Mouse (Mus musculus) adrenal gland, adult (tissue): ENCODE results near the gene Snrnp200.
A peak's percentile ranks its signal among the peaks of the same experiment; 100 is the strongest.
"Not testable (repeated sequence)": the region's sequence is repeated elsewhere in the genome, so short reads cannot be mapped to it uniquely, and the experiment has no call there.

Experiments used
- DNase-seq, 2 experiments: peaks; one replicate each; pipeline ENCODE4 v3.0.0; 2022 to 2023; ENCODE audit warnings: low spot score in 1 of 2; ENCODE audit not compliant: inconsistent age in 2 of 2

Gene Snrnp200

DNA sequence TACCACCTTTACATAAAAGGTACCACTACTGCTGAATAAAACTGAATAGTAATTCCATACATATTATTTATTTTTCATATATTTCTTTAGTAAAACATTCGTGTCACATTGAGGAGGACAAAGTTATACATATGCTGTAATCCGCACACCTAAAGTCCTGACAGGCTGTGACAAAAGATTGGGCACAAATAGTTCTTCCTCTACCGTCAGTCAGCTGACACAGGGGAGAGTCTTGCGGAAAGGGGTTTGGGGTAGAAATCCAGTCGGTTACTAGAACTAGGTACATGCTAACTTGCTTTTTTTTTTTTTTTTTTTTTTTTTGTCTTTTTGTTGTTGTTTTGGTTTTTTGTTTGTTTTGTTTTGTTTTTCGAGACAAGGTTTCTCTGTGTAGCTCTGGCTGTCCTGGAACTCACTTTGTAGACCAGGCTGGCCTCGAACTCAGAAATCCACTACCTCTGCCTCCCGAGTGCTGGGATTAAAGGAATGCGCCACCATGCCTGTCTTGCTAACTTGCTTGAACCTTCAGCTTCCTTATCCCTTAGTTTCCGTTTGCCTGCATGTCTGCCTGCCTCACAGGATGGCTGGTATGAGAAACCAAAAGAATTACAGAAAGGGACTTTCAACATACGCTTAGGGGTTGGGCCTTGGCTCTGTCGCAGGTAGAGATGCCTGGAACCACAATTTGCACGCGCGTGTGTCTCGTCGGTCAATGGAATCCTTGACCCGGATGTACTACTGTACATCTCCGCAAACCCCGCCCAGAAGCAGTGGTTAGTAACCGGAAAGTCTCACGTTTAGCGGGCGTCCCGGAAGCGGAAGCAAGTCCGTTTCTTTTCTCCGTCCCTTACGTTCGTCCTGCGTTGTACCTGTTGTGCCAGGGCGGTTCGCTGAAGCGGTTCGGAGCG is at the start of gene Snrnp200, which contains the start of gene 1810024B03Rik:
Gene Snrnp200 (plus strand): TSS at position 840 of the 905 bp plus-strand sequence.
Gene 1810024B03Rik (minus strand): TSS at position 734 of the 905 bp plus-strand sequence.
- peak; percentile 95 to 98 for DNase-seq

DNA sequence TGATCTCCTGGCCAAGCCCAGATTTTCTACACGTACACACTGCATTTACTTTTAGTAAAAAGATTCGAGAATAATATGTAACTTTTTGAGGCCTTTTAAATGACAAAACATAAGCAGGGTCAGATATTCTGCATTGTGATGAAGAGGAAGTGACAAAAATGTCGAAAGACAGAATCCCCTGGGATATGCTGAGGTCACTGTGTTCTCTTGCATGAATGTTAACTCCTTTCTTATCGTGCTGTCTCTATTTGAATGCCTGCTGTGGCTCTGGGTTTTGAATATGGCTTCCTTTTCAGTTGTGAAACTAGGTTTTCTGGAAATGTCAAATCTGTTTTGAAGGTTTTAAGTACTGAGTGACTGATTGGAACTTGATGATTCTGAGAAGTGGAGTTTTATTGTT is 42.5 kb upstream of the Snrnp200 start:
- DNase-seq = no peak

DNA sequence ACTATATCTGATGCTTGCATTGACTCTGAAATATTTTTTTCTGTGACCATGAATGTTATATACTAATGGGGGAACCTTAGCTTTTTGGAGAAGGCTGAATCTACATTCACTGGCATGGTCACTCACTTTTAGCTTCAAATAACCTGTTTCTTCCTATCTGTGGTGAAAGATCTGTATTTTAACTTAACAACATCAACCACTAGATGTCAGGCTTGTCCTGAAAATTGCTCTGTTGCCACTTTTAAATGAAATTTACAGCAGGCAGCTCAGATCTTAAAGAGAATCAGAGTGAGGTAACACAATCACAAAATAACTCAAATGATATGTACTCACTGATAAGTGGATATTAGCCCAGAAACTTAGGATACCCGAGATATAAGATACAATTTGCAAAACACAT is 41.9 kb upstream of the Snrnp200 start:
- peak in 1 of 2 experiments; percentile 76 for DNase-seq

DNA sequence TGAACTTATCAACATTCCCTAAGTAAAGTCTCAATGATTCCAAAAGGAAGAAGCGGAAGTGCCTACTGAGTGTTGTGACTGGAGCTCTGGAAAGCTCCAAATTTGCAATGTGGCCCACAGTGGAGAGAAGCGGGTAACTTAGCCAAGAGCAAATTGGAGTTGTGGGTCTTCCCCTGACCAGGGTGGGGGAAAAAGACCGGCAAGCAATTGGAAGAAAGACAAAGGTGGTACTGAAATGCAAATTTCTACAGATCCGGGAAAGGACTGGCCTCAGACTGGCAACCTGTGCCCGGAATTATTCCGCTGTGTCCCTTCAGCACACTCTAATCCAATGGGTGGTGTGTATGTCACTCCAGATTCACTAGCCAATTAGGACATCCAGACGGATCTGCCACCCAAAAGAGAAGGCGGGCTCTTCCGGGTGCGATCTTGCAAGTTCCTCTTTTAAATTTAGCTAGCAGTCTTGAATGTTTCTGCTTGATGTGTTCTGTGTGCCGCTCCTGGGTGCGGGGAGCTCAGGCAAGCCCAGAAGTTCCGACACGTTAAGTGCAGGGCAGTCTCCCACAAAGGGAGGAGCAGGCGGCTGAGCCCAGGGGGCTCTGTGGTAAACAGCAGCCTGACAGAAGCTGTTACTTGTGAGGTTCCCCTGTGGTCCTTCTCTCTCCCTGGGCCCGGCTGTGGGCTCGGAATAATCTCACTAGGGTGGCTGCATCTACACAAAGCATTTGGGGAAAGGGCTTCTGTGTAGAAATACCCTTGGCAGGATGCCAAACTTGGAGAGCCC is 25.4 kb upstream of the Snrnp200 start:
- DNase-seq = peak; percentile 85 to 95

DNA sequence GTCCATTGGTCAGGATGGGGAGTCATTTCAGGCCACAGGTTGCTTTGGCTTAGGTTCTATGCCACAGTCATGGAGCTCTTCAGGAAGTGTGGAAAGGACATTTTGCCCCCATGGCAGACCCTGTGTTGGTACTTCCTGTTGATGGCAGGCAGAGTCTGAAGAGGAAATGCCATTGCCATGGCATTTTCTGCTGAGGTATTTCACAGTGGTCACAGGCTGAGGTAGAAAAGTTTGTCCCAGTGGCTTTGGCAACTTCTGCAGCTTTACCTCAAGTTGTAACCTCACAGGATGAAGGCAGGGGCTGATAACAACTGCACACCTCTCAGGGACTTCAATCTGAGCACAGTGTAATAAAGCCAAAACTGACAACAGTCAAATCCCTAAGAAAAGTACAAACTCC is 18.6 kb upstream of the Snrnp200 start:
- DNase-seq = no peak

DNA sequence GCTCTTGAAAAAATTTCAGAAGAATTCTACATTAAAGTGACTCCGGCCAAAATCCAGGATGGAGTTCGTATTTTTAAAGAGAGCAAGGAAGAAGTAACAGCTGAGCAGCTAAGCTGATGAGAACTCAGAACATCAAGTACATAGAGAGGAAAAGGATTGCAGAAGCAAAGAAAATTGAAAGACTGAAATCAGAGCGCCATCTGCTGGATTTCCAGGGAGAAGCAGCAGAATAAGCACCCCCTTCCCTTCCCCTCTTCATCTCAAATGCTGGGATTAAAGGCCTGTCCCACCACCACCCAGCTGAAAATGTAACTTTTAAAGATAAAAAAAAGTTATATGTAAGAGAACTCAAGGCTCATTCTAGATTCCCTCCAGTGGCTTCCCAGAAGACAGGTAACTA is 3.3 kb upstream of the Snrnp200 start:
- peak; percentile 38 to 87 for DNase-seq

DNA sequence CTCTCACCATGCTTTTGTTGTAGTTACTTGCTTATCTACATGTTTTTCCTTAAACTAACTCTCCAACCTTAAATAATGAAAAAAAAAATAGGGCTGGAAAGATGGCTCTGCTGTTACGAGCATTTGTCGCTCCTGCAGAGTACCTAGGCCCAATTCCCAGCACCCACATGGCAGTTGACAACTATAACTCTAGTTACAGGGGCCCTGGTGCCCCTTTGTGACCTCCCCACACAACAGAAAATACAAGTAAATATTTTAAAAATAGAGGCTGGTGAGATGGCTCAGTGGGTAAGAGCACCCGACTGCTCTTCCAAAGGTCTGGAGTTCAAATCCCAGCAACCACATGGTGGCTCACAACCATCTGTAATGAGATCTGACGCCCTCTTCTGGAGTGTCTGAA is 2.2 kb upstream of the Snrnp200 start:
- not testable (repeated sequence) for DNase-seq

DNA sequence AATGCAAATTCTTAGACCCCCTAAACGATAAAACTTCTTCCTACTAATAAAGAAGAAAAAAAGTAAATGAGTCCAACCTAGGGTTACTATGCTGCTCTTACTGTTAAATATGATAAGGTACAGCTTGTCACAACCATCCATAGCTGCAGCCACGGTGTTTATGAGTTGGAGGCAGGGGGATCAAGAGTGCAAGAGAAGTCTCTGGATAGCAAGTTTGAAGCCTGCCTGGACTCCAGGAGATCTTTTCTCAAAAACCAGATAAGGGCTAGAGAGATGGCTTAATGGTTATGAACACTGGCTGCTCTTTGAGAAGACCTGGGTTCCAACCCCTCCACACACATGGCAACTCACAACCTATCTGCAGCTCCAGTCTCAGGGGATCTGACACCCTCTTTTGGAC is 1.3 kb upstream of the Snrnp200 start:
- DNase-seq = no peak

DNA sequence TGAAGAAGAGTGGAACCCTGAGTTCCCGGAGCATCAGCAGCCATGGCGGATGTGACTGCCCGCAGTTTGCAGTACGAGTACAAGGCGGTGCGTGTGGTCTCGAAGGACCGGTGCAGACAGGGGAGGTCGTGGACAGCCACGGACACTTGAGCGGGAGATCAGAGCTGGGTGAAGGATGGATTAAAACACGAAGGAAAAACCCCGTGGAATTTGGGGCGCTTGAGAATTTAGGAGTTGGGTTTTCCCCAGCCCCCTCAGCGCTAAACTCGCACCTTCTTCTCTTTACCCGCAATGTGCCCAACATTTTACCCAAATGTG is 225 bp downstream of the Snrnp200 start:
- no peak for DNase-seq

DNA sequence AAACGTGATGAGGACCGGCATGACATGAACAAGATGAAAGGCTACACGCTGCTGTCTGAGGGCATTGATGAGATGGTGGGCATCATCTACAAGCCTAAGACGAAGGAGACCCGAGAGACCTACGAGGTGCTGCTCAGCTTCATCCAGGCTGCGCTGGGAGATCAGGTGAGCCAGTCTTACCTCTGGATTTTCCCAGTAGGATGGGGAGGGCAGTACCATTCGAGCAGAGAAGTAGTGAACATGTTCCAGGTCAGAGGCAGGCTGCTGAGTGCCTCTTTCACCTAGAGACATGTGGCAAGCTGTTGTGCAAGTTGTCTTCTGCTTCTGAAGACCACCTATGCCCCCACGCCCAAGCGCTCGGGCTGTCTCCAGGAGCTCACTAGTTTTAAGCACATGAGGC is 2.5 kb downstream of the Snrnp200 start:
- DNase-seq = no peak

DNA sequence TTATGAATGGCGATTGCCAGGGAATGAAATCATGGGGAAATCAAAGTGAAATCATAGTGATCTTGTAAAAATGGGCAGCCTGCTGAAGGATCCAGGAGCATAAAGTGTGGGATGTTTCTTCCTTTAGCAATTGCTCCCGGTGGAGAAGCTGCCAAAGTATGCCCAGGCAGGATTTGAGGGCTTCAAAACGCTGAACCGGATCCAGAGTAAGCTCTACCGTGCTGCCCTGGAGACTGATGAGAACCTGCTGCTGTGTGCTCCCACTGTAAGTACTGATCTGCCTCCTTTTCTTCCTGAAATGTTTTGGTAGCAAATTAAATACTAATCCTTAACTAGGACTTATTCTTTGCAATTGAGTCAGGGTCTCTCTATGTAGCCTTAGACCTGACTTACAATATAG is 9.6 kb downstream of the Snrnp200 start:
- no peak for DNase-seq

DNA sequence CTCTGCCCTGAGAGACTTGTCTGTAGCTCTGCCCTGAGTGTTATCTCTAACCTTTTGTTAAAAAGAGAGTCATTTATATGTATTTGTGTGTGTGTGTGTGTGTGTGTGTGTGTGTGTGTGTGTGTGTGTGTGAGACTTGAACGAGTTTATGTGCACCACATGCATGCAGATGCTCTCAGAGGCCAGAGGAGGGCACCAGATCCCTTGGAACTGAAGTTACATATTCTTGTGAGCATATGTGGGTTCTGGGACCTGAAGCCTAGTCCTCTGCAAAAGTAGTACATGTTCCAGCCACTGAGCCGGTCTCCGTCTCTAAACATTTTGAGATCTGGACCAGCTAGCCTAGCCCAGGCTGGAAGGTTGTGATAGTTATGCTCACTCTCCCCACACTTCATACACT is 17.1 kb downstream of the Snrnp200 start:
- DNase-seq = no peak

DNA sequence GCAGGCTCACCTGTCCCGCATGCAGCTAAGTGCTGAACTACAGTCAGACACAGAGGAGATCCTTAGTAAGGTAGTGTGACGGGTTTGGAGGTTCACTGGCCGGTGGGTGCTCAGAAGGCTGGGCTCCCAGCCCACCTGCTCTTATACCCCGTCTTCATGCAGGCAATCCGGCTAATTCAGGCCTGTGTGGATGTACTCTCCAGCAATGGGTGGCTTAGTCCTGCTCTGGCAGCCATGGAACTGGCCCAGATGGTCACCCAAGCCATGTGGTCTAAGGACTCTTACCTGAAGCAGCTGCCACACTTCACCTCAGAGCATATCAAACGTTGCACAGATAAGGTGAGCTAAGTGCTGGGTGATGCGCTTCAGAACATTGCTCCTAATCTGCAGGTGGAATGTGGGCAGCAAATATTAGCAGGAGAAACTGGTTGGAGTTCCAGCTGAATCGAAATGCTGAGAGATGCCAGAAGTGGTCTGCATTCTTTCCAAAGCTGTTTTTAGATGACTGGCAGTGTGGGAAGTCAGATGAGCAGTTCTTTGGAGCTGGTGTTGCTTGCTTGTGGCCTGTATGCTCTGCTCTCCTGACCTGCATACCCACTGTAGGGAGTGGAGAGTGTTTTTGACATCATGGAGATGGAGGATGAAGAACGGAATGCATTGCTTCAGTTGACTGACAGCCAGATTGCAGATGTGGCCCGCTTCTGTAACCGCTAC is 29.9 kb downstream of the Snrnp200 start:
- DNase-seq = no peak

DNA sequence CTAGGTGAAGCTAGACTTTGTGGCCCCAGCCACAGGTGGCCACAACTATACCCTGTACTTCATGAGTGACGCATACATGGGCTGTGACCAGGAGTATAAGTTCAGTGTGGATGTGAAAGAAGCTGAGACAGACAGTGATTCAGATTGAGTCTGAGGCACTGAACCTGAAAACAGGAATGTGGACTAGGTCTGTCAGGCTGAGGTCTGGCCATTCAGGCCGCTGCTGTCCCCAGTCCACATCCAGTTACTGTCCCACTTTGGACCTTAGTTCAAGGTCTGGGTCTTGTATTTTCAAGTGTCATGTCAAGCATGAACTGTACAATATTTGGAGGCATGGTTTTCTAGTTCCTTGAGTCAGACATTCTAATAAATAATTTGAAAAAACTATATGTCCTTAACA is 31.9 kb downstream of the Snrnp200 start:
- peak in 1 of 2 experiments; percentile 46 for DNase-seq

DNA sequence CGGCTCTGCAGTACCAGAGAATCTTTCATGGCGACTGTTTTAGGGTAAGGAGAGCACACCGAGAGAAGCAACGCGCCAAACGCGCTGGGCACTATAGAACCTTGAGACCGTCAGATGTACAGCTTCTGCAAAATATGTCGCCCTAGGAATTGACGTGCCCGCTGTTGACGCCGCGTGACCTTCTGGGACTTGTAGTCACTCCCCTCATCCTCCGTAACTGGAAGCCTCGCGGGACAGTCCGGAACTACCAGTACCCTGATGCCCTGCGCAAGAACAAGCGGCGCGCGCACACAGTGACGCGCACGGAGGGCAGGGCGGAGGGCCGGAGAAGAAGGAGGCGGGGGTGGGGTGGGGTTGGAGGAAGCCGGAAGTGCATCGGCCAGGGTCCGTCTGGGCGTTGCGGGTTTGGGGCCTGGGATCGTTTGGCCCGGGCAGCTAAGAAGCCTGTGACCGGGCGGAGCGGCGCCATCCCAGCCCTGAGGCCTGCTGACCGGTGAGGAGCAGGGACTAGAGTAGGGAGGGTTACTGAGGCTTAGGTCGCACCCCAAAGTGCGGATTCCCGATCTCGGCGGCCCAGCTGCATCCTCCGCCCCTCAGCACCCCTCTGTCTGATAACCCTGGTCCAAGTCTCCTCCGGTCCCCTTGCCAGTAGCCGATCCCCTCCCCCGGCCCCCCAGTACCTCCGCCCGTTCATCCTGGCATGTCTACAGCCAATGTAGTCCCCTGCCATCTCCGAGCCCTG is 39.6 kb downstream of the Snrnp200 start, which contains the start of the genes Ciao1 and Tmem127:
Gene Ciao1 (minus strand): TSS at position 225 of the 742 bp plus-strand sequence.
Gene Tmem127 (plus strand): TSS at position 317 of the 742 bp plus-strand sequence.
- peak; percentile 98 for DNase-seq

DNA sequence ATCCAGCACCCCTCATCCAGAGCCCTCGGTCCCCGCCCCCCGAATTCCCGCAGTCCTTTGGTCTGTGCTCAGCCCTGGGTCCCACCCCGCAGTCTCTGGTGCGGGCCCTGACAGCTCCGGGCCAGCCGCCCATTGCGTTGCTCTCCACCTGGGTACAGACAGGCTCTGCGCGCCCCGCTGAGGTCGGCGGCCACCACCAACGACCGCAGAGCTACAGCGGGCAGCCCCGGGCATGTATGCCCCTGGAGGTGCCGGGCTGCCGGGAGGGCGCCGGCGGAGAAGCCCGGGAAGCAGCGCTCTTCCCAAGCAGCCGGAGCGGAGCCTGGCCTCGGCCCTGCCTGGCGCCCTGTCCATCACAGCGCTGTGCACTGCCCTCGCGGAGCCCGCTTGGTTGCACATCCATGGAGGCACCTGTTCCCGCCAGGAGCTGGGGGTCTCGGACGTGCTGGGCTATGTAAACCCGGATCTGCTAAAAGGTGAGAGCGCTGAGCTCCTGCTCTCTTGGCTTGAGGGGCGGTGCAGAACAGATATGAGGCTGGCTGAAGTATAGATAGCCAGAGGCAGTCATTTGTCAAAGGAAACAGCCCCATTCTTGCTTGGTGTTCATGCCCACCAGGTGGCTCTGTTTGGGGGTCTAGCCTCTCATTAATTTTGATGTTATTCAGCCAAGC is 40.3 kb downstream of the Snrnp200 start:
- DNase-seq = peak; percentile 69 to 83

DNA sequence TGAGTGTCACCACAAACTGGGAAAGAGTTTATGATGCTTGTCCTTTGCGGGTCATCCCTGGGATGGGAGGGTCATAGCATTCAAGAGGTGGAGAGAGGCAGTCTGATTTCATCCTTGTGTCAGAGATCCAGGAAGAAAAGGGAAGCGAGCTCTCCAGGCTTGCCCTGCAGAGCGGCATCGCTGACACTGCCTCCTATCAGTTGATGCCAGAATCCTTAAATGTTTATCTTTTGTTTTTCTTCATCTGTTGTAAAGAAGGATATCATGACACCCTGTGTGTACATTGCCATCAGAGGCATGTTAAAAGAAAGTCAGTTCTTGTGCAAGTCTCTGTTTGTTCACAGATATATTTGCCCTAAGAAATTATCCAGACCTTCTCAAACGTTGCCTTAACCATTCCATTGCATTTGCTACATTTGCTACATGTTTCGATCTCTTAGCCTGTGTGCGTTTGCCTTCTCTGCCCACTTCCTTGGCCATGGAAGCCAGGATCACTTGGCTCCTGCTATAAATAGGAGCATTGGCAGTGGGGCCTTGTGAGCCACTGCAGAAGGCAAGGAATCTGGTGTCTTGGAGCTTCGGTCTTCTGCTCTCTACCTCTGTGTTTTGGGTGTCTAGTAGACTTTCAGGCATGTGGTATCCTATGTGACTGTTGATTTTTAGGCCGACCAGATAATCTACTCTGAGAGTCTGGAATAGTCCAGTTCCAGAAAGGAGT is 42.3 kb downstream of the Snrnp200 start:
- DNase-seq = no peak

DNA sequence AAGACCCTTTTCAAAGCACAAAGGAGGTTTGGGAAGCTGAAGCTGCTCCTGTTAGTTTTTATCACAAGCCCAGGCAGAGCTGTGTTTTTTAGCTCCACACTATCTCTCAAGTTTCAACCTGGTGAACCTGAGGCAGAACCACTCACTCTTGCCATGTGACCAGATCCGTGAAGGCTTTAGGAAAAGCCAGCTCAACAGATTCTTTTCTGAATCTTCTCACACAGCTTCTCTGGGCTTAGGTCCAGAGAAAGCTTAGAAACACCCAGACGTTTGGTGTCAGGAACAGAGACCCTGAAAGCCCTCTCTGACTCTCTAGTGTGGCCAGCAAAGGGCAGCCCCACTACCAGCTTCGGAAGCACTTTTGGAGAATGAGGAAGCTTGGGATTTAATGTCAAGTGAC is 43.3 kb downstream of the Snrnp200 start:
- no peak for DNase-seq

DNA sequence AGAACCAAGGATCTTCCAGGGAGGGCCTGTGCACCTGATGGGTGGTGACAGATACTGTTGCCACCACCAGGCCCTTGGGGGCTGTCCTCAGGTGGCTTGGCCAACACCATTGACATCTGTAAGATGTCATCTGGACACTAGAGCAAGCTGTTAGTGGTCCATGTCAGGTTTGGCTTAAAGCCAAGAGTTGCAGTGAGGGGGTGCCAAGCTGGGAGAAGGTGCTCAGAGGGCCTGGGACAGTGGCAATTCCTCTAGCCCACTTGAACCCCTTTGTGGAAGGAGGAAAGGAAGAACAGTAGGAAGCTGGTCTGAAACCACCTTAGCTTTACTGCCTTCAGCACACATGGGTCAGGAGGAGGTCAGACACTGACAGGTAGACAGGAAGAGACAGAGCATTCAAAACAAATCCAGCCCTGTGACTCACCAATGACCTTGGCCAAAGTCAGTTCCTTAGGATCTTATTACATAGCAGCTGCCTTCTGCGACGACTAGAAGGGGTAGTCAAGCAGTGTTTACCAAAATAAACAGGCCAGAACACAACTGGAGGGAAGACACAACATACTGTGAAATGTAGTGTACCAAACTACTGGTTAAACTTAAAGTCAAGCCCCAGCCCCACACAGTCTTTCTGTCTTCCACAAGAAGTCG is 43.8 kb downstream of the Snrnp200 start:
- peak; percentile 65 to 85 for DNase-seq
